Comparison of ENCODE assay signal across 8 mouse cellular contexts in the genomic region with DNA sequence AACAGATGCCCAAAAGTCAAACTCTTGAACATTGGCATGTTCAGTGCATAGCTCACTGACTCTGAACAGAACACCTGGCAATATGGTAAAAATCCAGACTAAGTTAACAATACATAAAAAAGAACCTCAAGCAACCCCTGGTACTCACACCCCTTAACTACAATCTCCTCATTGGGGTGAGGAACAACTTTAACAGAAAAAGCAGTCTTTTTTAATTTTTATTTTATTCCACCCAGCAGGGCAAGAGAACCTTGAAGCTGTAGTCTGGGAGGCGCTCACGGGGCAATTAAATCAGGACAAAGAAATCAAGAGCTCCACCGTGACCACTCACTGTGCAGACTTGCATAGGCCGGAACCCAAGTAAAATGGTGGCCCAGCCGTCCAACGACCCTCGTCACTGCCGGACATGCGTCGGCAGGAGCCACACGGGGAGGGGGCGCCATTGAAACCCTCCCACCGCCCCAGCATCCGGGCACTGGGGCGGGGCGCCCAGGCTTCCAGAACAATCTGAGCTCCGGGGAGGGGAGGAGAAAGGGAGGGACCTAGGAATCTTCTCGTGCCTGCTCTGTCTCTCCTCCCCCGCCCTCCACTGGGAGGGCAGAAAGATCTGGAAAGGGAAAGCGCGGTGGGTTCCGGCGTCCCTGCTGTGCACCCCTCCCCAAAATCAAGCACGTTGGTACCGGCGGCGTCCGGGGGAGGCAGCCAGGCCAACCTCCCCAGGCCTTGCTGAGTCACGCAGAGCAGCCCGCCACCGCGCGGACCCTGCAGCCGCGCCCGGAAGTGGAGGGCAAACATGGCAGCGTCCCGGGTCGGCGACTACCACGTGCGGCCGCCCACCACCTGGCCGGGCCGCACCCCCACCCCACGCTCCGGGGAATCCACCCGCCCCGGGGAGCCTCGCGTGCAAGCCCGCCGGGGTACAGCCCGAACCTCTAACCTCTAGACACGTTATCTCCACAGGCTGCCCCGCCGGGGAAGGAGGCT. TPM values are rescaled to one million over a fixed set of nuclear protein-coding genes. Genes with fewer than 3 reads are reported as not detected.
DNase-seq lines count a peak whose midpoint lies in the region; ATAC-seq lines count a peak whose summit lies in the region.

No protein-coding gene starts in this region.

- peak overlapping the region; percentile 80 for H3K4me2 ChIP-seq in hindbrain, embryonic 14.5 days (replicated peaks)

- peak; percentile 69 for DNase-seq in T-cell, adult 2 months (ENCODE audit: low spot score)
- DNase-seq in cerebellum, postnatal 36 days = peak; percentile 65 to 69
- DNase-seq in gastrocnemius, adult 18-20 months (ENCODE audit: low spot score) = peak; percentile 72
- DNase-seq in hindbrain, embryonic 14.5 days (ENCODE audit: low spot score) = peak; percentile 83
- DNase-seq in left cerebral cortex, adult 11 months (ENCODE audit: low spot score) = peak; percentile 65
- DNase-seq in lung, postnatal 36 days = peak; percentile 90
- peak; percentile 68 to 75 for DNase-seq in right cerebral cortex, adult 2 months (ENCODE audit: low spot score in 2 of 2)
- peak; percentile 91 for DNase-seq in yolk sac, embryonic 10.5 days (ENCODE audit: low spot score)

- H3K9ac ChIP-seq in hindbrain, embryonic 14.5 days = peak overlapping the region; percentile 99

- H3K4me1 ChIP-seq in hindbrain, embryonic 14.5 days (replicated peaks; ENCODE audit: control insufficient read depth, insufficient read depth, low read length) = peaks cover 23% of the 10 kb centered on the region

- H3K27me3 ChIP-seq in hindbrain, embryonic 14.5 days (ENCODE audit: control insufficient read depth, insufficient read depth, low read length) = no peaks in the 10 kb centered on the region

- under 1% methylated on average over 53 of the region's 57 CpGs for WGBS in hindbrain, embryonic 14.5 days

- H3K9me3 ChIP-seq in hindbrain, embryonic 14.5 days (ENCODE audit: control insufficient read depth, low read length) = no peaks in the 10 kb centered on the region

- ATAC-seq in hindbrain, embryonic 14.5 days (ENCODE audit: low FRiP score) = peak; percentile 55

- peak overlapping the region; percentile 98 for H3K27ac ChIP-seq in hindbrain, embryonic 14.5 days

- peaks cover 46% of the 10 kb centered on the region for H3K36me3 ChIP-seq in hindbrain, embryonic 14.5 days (replicated peaks; ENCODE audit: control insufficient read depth, insufficient read depth)

- peak overlapping the region; percentile 89 for H3K4me3 ChIP-seq in hindbrain, embryonic 14.5 days (replicated peaks; ENCODE audit: low read length)

RNA-seq across cellular contexts. Expression of a gene that starts 0.7 kb away (rescaled TPM):
- total RNA-seq in gastrocnemius, adult 18-20 months (2021) = 1,000 to 10,000 TPM; 1,074 to 1,224 TPM
- 1,324 and 1,355 TPM in 2 replicates for polyA plus RNA-seq in hindbrain, embryonic 14.5 days (2014; fragmentation: Nextera tagmentation; extraction: Ambion mirVana)

RNA-seq across cellular contexts. Expression of a gene that starts 8.7 kb away (rescaled TPM):
- total RNA-seq in gastrocnemius, adult 18-20 months (2021) = 10 to 100 TPM; 16.2 to 17.7 TPM
- 83.1 and 84.2 TPM in 2 replicates for polyA plus RNA-seq in hindbrain, embryonic 14.5 days (2014; fragmentation: Nextera tagmentation; extraction: Ambion mirVana)

RNA-seq across cellular contexts. Expression of a gene that starts 16.9 kb away (rescaled TPM):
- total RNA-seq in gastrocnemius, adult 18-20 months (2021) = under 1 TPM; 0.30 to 0.47 TPM
- polyA plus RNA-seq in hindbrain, embryonic 14.5 days (2014; fragmentation: Nextera tagmentation; extraction: Ambion mirVana) = 4.3 and 4.7 TPM in 2 replicates

RNA-seq across cellular contexts. Expression of a gene that starts 22.9 kb away (rescaled TPM):
- not detected for total RNA-seq in gastrocnemius, adult 18-20 months (2021)
- polyA plus RNA-seq in hindbrain, embryonic 14.5 days (2014; fragmentation: Nextera tagmentation; extraction: Ambion mirVana) = 15.7 and 16.8 TPM in 2 replicates

RNA-seq across cellular contexts. Expression of a gene that starts 27.0 kb away (rescaled TPM):
- total RNA-seq in gastrocnemius, adult 18-20 months (2021) = 10 to 100 TPM; 31.9 to 32.4 TPM
- 41.5 and 42.7 TPM in 2 replicates for polyA plus RNA-seq in hindbrain, embryonic 14.5 days (2014; fragmentation: Nextera tagmentation; extraction: Ambion mirVana)

Comparison
In these comparisons a context has a peak if more than half of its experiments do, and no peak if none do; other contexts are left out.
1. Peak in every context shown above with its lines: DNase-seq, ATAC-seq, H3K4me3 ChIP-seq and H3K27ac ChIP-seq.